Mouse (Mus musculus) brain, embryonic 18.5 days (tissue): ENCODE measurements at regions not wholly inside any gene's neighbourhood (a gene's known extent, or its start where the extent isn't known, plus 50 kb on each side); places are given as distances from the start of the nearest gene placed in this dataset.

ENCODE experiments used
- DNase-seq: peaks from one replicate; pipeline ENCODE4 v3.0.0-alpha.2; 2012; ENCODE audit warnings: low read depth, low spot score

DNA sequence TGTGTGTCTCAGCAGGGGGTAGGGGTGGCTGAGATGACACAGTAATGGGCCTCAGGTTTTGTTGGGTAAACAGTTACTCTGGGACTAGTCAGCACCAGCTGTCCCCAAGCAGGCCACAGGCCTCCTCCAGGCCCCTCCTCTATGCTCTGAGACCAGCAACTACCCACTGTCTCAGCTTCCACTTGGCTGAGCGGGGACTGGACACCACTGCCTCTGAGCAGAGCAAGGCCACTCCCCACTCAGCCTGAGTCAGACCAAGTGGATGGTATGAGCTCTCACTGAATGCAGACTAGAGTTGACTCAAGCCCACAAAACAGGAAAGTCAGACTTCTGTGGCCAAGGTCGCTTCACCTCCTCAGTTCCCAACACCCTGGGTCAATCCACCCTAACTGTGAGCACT, 540.5 kb upstream of the Btbd3 start:
- DNase-seq = no peak

DNA sequence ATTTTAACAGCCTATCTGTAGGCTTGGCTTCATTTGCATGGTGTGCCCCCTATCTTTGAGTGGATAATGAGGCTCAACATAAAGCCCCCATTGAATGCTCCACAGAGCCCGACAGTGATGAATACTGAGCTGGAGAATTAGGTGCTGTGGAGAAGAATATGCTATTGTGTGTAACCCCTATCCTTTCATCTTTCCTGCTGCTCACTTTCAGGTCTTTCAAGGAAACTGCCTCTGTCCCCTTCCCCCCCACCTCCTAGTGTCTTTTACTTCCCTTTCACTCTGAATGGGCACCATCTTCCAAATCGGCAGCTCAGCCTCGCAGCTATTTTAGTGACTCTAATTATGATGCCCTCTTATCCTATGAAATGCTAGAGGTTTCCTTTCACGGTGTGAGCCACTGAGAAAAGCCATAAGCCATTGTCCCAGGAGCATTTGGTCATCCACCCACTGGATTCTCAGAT, 549.8 kb upstream of the Btbd3 start:
- no peak for DNase-seq

DNA sequence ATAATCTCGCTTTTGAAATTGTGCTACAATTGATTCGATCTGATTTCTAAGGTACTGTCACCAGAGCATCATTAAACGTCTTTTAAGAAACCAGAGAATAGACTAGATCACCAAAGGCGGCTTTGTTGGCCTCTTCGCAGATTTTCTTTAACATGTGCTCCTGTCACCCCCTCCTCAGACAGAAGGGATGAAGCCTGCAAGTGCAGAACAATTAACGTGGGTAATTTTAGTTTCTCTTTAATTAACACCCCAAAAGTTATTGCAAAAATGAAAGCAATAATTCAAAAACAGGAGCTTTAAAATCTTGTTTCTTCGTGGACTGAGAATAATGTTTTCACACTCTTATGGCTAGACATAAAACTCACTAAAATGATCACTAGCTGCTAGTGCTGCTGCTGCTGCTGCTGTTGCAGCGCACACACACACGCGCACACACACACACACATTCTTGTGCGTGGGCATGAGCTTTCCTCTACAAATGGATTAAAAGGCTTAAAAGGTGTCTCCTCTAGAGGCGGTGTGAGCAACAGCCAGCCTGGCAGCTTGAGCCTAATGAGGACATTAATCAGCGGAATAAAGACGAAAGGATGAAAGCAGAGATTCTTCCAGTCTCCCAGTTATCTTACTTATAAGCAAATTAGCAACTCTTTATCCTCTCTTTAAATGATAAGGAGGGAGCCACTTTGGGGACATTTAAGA, 550.5 kb upstream of the Btbd3 start:
- DNase-seq = no peak

DNA sequence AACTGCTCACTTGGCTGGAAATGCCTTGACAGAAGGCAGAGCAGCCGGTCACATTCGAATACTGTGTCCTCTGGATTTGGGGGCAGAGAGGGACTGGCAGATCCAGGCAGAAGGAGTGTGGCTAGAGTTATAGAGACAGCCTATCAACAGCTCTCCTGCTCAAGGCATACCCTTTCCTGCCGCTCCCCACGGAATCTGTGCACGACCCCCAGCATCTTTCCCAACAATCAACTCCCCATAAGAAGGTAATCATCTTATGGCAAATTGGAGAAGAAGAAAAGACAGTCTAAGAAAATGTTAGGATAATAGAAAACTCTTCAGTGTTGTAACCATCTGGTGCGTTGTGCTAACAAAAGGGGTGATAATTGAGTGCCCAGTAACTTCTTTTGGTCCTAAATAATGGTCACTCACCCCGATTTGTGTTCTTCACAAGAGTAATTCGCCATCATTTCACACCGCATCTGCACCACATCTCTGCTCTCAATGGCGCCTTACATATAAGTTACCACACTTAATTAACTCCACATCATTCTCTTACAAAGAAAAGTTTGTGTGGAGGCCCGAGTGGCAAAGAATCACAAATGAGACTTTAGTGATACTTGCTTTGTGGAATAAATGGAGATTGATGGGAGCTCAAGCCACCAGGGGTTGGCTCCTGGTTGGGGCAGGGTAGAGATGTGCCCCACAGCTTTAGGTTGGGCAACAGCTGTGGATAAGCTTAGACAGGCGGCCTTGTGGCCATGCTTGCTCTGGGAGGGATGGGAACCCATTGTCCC, 551.2 kb upstream of the Btbd3 start:
- no peak for DNase-seq

DNA sequence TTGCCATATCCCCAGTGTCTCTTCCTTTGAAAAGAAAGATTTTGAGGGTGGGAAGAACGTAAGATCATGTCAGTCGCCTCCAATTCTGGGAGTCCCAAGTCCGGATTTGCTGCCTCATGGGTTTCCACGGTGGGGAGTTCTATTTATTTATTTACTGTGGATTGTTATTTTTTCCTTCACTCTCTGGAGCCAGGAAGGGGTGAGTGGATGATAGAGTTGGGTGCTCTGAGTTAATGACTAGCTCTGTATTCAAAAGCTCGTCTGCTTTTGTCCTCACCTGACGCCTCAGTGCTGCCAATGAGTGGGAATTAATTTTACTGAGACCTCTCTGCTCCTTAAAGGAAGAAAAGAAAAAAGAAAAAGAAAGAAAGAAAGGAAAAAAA, 551.8 kb upstream of the Btbd3 start:
- no peak for DNase-seq

DNA sequence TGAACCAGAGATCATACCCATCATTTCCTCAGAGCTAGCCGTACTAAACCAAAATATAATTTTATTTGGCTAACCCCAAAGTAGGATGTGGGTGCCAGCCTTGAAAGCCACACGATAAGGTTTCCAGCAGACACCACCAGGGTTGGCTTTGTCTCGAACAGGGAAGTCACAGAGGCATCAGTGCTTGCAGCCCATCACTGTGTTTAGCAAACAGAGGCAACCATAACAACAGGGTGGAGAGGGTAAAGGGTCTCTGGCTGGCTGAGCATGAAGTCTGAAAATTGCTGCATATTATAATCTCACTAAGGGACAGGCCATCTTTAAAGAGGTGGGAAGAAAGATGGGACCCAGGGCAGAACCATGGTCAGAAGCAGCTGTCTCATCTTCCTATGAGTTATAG, 552.3 kb upstream of the Btbd3 start:
- DNase-seq = no peak

DNA sequence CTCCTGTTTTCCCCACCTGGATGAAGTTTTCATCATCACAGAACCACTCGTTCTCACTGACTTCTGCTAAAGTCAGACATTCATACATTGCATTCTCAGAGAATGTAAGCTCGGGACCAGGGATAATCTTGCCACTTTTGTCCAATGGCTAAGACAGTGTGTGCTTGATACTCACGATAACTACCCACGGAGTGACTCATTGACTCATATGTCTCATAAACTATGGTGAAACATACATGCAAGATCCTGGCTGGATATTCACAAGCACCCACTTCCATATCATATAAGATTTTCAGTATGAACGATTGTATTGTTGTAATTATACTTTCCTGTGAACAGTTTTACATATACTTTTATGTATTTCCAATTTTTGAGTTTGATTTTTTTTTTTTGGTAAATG, 560.5 kb upstream of the Btbd3 start:
- no peak for DNase-seq

DNA sequence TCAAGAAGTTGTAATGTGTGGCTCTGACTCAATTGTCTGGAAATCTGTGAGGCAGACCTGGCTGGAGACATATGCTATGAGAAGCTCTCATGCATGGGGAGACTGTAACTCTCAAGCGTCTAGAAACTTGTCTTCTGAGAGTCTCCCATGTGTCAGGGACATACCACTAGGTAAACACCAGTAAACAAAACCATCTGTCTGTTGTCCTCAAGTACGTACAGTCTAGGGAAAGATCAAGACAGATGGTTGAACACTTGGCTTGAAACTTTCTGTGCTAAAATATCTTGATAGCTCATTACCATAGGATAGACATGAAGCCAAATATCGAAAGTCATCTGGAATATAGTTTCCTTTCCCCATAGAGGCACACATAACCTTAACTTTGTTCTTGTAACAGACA, 562.3 kb upstream of the Btbd3 start:
- DNase-seq = peak; percentile 61

DNA sequence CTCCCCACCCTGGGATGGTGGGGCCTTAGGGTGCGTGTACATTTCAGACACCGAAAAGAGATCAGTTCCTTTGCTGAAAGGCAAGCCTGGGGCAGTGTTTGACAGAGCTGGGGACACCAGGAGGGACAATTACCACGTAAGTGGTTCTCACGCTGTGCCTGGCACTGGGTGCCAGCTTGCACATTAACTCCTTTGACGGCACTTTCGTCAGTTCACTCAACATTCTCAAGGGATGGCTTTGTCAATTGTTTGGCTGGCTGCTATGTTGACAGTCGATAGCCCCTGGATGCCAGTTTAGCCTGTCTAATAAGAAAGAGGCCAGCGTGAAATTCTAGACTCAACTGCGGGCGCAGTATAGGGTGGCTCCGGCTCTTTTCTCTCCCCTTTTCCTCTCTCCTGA, 569.2 kb upstream of the Btbd3 start:
- no peak for DNase-seq

DNA sequence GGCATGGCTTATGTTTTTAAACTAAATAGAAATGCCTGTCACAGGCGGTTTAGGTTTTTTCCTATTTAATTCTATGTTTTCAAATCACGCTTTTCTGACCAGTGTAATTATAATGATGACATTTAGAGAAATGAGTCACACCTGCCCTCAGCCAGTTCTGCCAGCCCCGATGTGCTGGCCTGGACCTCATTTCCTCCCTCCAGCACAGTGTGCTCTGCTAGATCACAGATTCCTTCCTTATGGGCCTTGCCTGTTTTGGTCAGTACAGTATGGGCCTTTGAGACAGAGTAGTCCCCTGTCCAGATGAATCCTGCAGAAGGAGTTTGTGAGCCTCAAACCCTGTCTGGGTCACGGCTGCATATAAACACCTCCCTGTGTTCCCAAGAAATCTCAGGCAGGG, 569.6 kb upstream of the Btbd3 start:
- no peak for DNase-seq

DNA sequence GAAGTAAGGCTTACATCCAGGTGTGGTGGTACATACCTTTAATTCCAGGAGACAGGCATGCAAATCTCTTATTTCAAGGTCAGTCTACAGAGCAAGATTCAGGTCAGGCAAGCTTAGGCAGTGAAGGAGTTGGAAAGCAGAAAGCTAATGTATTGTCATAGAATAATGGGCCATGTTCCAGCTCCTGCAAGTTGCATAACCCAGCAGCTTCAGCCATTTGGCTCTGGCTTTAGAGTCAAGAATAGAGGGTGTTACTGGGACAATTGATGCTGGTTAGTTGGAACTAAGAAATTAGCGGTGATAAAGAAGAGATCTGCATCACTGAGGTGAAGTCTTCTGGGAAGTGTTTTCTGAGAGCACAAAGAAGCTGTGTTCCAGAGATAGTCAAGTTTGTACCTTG, 565.3 kb upstream of the Jag1 start:
- no peak for DNase-seq

DNA sequence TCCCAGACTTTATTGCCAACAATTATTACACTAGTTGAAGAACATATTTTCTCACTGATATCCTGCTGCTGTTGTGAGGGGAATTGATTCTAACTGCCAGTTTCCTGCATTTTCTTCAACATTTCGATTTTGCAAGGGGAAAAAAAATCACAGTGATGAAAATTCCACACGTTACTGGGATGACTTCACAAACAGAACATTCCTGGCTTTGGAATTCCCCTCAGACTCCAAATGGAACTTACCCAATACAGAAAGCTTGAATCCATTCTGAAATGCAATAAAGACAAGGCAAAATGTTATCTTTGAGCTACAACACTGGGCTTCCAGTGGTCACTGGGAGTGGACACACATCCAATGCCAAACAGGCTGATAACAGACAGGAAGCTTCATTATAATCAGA, 546.7 kb upstream of the Jag1 start:
- DNase-seq = no peak

DNA sequence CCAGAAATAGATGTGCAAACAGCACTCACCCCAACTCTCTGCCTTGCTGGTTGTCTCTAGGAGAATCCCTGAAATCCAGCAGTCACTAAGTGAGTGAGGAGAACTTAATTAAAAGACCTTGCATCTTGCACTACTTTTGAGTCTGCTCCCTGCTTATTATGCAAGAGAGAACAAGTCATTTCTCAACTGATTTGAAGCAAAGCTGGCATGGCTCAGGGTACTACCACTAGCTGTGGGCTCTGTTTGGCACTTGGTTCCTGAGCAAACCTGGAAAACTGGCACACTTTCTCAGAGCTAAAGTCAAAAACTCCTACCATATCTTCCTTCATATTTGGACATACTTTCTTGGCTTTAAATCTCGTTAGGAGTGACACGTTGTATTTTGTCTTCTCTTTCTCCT, 545.8 kb upstream of the Jag1 start:
- DNase-seq = no peak

DNA sequence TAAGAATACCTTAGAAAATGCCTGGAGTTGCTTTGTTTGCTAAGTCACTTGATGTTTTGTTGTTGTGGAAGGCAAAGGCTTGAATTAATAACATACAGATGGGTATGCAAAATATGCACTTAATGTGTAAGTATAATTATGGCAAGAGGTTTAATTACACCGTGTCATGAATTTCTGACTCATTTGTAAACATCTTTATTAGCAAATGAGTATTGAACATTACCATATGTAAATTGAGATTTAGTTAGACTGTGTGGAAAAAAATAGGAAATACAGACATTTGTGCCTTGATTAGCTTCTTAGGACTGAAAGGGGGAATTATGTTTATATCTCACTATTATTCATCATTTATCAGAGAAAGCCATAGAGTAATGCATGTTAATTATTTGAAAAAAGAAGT, 544.0 kb upstream of the Jag1 start:
- no peak for DNase-seq

DNA sequence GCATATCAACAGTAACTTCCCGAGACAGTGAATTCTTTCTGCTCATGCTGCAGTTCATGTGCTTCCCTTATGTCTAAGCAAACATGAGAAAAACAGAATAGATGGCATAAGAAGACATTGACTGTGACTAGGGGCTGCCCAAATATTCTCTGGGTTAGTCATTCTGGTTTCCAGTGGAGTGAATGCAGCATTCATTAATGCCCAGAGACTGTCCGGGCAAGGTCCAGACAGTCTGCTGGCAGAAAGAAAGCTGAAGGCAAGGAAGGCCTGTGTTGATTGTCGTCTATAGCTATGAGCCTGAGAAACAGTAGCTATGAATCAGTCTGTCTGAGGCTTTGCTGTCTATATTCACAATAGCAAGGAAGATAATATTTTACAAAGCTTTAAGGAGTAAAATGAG, 537.9 kb upstream of the Jag1 start:
- no peak for DNase-seq

DNA sequence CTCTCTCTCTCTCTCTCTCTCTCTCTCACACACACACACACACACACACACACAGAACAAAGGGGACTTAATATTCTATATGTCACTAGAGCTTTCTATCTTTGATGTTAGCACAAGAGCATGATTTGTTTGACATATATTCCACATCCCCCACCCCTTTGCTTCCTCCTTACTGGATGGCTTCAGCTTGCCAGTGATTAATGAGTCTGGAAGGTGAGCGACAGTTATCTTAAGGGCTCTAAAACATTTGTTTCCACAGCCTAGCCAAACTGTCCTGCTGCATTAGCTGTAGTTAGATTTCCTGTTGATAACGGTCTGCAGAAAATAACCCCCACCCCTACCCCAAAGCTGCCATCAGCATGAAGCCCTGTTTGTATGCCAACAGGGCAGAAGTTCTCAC, 527.7 kb upstream of the Jag1 start:
- no peak for DNase-seq

DNA sequence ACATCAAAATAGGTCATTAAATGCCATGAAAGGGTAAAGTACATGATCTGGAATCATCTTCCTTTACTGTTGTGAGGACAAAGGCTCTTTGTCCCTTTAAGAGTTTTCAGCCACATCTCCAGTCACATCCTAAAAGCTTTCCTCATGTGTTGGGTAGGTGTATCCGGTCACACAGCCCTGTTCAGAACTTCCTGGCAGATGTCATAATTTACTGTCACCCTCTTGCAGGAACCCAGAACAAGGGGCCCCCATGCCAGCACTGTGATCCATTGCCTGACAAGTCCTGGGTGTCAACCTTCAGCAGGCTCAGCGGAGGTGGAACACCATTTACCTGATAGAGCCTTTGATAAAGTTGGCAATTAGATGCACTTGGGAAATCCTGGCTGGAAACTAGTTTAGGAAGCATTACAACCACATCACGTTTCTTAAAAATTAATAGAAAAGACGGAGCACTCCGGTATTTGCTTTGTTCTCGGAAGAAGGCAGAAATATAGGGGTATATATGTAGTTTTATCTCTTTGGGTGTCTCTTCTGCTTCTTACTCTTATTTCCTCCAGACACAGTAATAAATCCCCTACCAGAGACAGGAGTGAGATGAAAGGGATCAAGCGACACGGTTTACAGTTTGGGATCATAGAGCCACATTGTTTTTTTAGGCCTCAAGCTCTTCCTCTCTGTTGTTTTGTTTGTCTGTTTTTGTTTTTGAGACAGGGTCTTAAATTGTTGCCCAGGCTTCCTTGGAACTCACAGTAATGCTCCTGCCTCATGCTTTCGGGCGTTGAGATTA, 527.0 kb upstream of the Jag1 start:
- no peak for DNase-seq

DNA sequence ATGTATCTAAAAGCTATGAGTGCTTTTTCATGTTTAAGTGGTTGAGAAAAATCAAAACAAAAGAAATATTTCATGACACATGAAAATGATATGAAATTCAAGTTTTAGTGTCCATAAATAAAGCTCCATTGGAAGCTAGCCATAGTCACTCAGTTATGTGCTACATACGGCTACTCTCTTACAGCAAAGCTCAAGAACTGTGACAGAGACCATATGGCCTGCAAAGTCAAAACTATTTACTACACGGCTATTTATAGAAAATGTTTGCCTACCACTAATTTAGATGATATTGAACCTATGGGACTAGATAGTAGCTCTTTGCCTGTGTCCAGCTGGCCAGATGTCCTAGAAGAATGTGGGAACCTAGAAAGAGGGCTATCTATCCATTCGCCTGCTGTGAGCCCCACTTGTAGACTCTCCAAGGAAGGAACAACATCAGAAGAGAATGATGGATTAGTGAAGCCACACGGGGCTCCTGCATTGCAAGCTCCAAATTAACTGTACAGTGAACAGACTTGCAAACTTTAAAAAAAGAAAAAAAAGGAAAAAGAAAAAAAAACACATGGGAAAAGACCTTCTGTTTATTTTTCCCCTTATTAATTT, 518.7 kb upstream of the Jag1 start:
- DNase-seq = no peak

DNA sequence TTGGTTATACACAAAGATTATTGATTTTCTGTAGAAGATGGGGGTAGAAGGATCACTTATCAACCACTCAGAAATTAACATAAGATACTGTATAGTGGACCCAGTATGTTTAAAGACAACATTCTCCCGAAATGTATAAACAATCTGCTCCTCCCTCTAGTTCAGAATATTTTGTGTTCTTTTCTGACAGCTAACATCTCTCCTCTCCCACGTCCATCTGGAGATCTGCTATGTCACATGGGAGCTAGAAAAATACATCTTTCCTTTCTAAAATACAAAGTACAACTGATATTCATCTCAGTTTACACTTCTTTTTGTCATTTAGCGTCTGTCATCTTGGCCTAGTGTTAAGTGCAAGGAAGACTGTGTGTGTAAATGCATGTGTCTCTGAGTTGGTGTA, 500.2 kb upstream of the Jag1 start:
- DNase-seq = peak; percentile 8

DNA sequence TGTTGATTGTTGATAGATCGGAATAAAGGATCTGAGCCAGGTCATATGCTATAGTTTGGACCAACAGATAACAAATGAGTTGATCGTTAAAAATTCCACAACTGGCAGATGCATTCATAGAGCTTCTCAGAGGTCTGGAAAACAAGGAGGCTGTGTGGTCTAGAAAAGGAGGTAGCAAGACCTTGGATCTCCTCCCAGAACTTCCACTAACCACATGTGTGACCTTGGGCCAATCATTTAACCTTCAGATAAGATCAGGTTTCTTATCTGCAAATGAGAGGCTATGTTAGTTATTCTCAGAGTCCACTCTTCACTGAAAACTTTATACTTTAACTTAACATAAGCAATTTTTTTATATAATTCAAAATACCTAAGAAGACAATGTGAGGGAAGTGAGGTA, 497.3 kb upstream of the Jag1 start:
- DNase-seq = no peak

DNA sequence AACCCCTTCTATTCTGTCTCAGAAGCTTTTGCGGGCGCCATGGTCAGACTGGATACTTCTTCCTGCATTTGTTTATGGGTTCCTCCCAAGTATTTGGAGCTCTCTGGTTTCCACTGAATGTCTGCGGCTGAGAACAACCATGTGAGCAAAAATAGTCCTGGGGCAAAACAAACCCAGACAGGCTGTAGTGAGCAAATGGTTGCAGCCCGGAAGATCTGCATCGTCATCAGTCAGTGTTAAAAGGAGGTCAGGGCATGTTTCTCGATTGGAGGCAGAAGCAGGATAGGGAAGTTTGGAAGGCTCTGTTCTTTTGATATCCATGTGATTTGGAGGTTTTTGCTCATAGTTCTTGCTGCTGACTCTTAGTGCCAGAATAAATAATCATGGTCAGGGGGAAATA, 492.1 kb upstream of the Jag1 start:
- DNase-seq = no peak

DNA sequence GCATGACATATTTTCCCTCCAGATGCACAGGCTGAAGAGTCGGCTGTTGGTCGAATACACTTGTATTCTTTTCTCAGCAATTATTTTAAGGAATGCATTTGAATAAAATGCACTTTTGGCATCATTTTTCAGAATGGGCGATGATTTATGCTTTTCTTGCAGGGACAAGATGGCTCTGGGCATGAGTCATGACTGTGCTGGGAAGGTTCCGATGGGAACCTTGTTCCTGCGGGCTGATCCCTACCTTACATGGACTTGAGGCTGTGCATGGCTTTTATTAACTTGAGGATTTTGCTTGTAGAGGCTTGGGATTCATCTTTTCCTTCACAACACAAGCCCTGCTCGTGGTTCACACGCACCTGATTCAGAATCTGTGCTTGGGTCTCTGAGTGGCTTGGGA, 481.7 kb upstream of the Jag1 start:
- DNase-seq = no peak
